Mouse (Mus musculus): ENCODE results near the gene Tmem262. TPM values are rescaled to one million over a fixed set of nuclear protein-coding genes. Genes with fewer than 3 reads are reported as not detected.

Tmem262 gene
- not detected in 2 replicates for polyA plus RNA-seq (2012; rRNA removed; ENCODE audit: low replicate concordance)

DNA sequence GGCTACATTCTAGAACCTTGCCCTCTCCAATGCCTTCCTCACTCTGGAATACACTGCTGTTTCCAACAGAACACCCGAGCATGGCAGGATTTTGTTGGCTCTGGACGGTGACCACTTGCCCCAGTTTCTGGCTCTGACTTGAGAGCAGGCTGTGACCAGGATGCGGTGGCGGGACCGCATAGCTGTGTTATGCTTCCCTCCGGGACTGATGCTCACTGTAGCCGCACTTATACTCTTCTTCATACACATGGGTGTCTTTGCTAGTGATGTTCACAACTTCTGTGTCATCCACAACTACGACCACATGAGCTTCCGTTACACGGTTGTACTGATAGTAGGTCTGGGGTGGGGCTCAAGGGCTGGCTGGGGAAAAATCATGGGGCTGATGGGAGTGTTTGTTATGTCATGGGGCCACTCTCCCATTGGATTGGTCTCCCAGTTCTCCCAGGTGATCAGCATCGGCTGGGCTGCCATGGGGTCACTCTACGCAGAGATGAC lies at the start of gene Tmem262:
Gene Tmem262, plus strand, starts transcription at position 51 of the 498 bp plus-strand sequence.

DNA sequence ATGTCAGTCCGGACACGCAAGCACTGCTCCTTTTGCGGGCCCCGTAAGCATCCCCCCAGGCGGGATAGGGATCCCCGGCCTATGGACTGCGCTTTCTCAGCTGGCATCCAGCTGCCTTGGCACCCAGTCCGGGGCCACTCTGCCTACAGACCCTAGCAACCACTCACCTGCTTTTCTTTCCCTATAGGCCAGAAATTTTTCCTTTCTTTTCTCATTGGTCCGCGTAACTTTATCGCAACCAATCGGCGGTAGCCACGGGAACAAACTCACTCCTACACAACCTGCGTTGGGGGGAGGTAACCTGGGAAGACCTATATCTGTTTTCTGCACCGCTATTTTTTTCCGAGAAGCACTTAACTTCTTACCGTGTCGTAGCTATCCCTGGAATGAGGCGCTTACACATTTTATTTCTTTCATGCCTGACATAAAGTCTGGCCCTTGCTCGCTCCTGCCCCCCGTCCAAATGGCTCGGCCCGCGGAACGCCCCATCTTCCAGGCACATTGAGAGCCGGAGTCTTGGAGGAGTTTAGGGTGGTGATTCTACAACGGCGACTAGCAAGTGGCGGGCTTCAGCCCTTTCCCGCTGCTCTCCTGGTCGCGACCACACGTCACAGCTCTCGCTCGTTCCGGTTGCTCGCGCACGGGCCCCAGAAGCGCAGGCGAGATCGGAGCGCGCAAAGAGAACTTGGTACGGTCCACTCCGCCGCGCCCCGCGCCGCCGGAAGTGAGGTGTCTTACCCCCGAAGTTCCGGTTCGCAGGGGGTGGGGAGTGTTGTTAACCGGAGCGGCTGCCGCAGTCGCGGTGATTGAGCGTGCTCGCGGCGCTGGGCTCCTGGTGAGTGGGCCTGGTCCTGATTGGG lies 33.3 kb upstream of the Tmem262 start, which contains the start of gene Syvn1:
Gene Syvn1, plus strand, starts transcription at position 283 of the 860 bp plus-strand sequence.

GRCm38 (mm10) chr19:6057313-6058096 lies 22.3 kb upstream of the Tmem262 start, which contains the start of the genes Mrpl49 and Fau:
TSS of gene Mrpl49 (minus strand) at chr19:6057785.
TSS of gene Fau (plus strand) at chr19:6057844.

DNA sequence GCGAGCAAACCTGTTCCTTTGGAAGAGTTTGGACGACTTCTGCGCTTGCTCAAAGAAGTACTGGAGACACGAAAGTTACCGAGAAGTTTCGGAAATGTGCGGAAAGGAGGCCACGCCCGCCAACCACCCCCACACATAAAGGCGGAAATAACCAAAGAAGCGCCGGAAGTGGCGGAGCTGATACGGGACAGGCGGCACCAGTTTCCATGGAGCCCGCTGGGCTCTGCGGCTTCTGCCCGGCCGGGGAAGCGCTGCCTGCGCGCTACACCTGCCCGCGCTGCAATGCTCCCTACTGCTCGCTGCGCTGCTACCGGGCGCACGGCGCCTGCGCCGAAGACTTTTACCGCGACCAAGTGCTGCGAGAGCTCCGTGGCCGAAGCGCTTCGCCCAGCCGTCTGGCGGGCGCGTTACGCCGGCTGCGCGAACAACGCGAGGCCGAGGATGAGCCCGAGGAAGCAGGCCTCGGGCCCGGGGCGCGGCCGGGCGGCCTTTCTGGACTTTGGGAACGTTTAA lies 18.8 kb upstream of the Tmem262 start, which contains the start of gene Znhit2:
Gene Znhit2, plus strand, starts transcription at position 172 of the 513 bp plus-strand sequence.

DNA sequence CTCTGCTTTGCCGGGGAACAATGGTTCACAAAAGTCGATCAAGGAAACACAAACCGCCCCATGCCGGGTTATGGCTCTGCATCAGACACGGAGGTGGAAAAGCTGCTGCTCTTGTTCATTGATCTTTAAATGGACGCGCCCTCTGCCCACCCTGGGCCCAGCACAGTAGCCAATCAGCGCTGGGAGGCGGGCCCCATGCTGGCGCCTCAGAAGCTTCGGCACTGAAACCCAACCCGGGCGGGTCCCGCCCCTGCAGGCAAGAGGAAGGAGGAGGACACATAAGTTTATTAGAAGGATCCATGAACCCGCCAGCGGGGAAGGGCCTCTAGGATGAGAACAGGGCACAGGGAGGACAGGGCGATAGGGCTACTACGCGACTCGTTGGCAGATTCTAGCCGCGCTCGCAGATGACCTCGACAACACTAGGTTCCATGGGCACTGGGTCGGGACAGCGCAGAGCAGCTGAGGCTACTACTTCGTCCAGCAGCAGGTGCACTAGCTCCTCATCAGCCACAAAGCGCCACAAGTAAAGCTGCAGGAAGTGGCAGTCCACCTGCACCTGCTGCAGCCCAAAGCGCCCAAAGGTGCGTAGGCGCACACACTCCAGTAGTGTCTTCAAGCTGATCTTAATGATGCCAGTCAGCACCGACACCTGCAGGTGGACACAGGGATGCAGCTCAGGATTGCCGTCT lies 12.0 kb upstream of the Tmem262 start, which contains the start of gene Tm7sf2:
Gene Tm7sf2, minus strand, starts transcription at position 650 of the 692 bp plus-strand sequence.

GRCm38 (mm10) chr19:6076564-6077393 lies 3.1 kb upstream of the Tmem262 start, which contains the start of gene Vps51:
TSS of gene Vps51 (minus strand) at chr19:6077231.

DNA sequence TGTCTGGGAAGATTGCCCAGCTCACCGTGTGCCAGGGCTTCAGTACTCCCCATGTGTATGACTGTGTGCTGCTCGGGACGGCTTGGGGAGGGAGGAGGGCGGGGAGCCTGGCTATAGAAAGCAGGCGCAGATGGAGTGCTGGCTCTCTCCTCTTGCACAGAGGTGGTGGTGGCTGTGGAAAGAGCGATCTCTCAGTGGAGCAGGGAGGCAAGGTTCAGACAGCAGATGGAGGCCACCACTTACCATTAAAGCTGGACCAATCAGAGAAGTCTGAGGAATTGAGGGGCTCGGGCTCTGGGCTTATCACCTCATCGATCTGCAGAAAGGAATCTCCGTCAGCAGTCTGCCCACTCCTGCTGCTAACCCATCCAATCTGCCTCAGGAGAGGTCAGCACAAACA lies 2.3 kb downstream of the Tmem262 start, which contains the start of gene Gm28374:
Gene Gm28374, minus strand, starts transcription at position 101 of the 400 bp plus-strand sequence.

GRCm38 (mm10) chr19:6084478-6085248 lies 4.8 kb downstream of the Tmem262 start, which contains the start of the genes Zfpl1 and Cdca5:
TSS of gene Zfpl1 (minus strand) at chr19:6084956.
TSS of gene Cdca5 (plus strand) at chr19:6084983.

DNA sequence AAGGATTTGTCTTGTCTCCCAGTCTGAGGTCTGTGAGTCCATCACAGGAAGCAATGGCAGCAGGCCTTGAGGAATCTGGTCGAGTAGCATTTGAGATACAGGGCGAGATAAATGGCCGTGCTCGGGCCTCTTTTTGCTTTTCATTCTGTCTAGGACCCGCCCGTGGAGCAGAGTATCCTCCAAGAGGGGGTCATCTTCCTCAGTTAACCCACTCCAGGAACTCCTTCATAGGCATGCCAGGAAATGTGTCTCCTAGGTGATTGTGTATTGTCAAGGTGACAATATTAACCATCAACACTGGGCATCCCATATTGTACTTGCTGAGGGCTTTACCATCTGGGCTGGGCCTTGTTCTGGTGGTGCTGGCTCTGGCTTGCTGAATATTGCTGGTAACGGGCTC lies 14.3 kb downstream of the Tmem262 start, which contains the start of gene AC131692.1:
Gene AC131692.1, plus strand, starts transcription at position 301 of the 400 bp plus-strand sequence.

GRCm38 (mm10) chr19:6105586-6105985 lies 25.8 kb downstream of the Tmem262 start, which contains the start of gene Naaladl1:
TSS of gene Naaladl1 (plus strand) at chr19:6105782.

DNA sequence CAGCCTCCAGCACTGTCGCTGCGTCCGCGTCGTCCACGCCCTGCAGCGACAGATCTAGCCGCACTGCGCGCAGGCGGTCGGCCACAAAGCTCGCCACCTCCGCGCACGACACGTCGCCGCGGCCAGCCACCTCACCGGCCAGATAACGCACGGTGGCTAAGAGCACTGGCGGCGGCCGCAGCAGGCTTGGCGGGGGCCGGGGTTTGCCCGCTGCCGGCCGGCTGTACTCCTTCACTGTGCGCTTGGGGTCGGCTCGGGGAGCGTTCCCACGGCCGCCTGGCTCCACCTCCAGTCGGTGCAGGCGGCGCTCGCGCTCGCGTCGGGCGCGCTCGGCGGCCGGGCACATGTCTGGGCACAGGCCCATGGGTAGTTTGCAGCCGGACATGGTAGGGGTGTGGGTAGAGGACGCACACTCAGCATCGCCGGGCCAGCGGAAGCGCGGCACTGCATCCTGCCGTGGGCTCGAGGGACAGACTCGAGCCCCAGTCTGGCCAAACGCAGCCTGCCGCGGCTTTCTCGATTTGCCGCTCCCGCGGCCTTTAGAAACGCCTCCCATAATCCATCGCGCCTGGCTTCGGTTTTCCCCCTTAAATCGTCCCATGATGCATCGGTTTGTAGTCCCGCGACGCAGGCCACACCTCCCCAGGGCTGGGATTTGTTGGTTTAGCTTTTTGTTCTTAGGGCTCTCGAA lies 38.3 kb downstream of the Tmem262 start, which contains the start of gene Sac3d1:
Gene Sac3d1, minus strand, starts transcription at position 665 of the 691 bp plus-strand sequence.

DNA sequence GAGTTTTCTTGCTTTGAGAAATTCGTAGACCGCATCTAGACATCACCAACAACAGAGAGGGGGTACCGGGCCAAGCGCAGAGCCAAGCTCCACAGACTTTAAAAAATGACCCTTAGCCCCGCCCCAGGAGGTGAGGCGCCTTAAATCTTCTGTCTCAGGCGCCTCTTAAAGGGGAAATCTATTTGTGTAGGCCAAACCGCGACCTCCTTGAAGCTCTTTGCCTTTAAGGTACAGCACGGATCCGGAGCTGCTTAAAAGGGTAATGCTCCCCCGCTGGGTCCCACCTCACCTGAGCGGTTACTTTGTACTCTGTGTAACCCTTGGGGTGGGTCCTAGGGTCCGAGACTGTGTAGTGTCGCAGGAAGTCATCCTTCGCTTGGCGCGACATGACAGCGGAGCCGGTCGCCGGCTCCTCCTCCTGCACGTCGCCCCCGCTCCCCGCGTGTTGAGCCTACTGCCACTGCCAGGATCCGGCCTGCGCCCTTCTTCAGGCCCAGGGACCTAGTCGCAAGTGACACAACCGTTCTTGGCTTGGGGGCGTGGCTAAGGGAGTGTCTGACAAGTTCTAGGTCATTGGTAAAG lies 48.0 kb downstream of the Tmem262 start, which contains the start of gene Snx15:
Gene Snx15, minus strand, starts transcription at position 545 of the 582 bp plus-strand sequence.

Other genes starting within 250 kb of the Tmem262 start
- gene Frmd8, start 204.8 kb upstream of the Tmem262 start, polyA plus RNA-seq (2012; rRNA removed; ENCODE audit: low replicate concordance), result 22.5 and 24.5 TPM in 2 replicates
- 24.1 and 26.7 TPM in 2 replicates for gene Slc25a45, start 202.2 kb upstream of the Tmem262 start, polyA plus RNA-seq (2012; rRNA removed; ENCODE audit: low replicate concordance)
- 0.33 and 1.0 TPM in 2 replicates for gene Tigd3, start 185.9 kb upstream of the Tmem262 start, polyA plus RNA-seq (2012; rRNA removed; ENCODE audit: low replicate concordance)
- gene Dpf2, start 167.0 kb upstream of the Tmem262 start, polyA plus RNA-seq (2012; rRNA removed; ENCODE audit: low replicate concordance), result 73.6 and 128 TPM in 2 replicates
- gene Cdc42ep2, start 155.2 kb upstream of the Tmem262 start, polyA plus RNA-seq (2012; rRNA removed; ENCODE audit: low replicate concordance), result 24.5 and 38.9 TPM in 2 replicates
- gene Pola2, start 115.8 kb upstream of the Tmem262 start, polyA plus RNA-seq (2012; rRNA removed; ENCODE audit: low replicate concordance), result 60.9 and 84.4 TPM in 2 replicates
- not detected in 2 replicates for gene Slc22a20, start 93.9 kb upstream of the Tmem262 start, polyA plus RNA-seq (2012; rRNA removed; ENCODE audit: low replicate concordance)
- gene Capn1, start 64.1 kb upstream of the Tmem262 start, polyA plus RNA-seq (2012; rRNA removed; ENCODE audit: low replicate concordance), result 42.0 and 72.3 TPM in 2 replicates
- 59.3 and 60.1 TPM in 2 replicates for gene Syvn1, start 33.5 kb upstream of the Tmem262 start, polyA plus RNA-seq (2012; rRNA removed; ENCODE audit: low replicate concordance)
- 29.0 and 43.8 TPM in 2 replicates for gene Mrpl49, start 22.2 kb upstream of the Tmem262 start, polyA plus RNA-seq (2012; rRNA removed; ENCODE audit: low replicate concordance)
- gene Fau, start 22.2 kb upstream of the Tmem262 start, polyA plus RNA-seq (2012; rRNA removed; ENCODE audit: low replicate concordance), result 740 and 1,078 TPM in 2 replicates
- gene Znhit2, start 18.8 kb upstream of the Tmem262 start, polyA plus RNA-seq (2012; rRNA removed; ENCODE audit: low replicate concordance), result 43.0 and 48.9 TPM in 2 replicates
- gene Tm7sf2, start 11.7 kb upstream of the Tmem262 start, polyA plus RNA-seq (2012; rRNA removed; ENCODE audit: low replicate concordance), result 39.1 and 40.1 TPM in 2 replicates
- gene Vps51, start 2.8 kb upstream of the Tmem262 start, polyA plus RNA-seq (2012; rRNA removed; ENCODE audit: low replicate concordance), result 67.5 and 83.1 TPM in 2 replicates
- gene Gm28374, start 2.2 kb downstream of the Tmem262 start, polyA plus RNA-seq (2012; rRNA removed; ENCODE audit: low replicate concordance), result 0.19 and 0.49 TPM in 2 replicates
- 100 and 103 TPM in 2 replicates for gene Zfpl1, start 4.9 kb downstream of the Tmem262 start, polyA plus RNA-seq (2012; rRNA removed; ENCODE audit: low replicate concordance)
- gene Cdca5, start 5.0 kb downstream of the Tmem262 start, polyA plus RNA-seq (2012; rRNA removed; ENCODE audit: low replicate concordance), result 0.30 and 4.4 TPM in 2 replicates
- gene AC131692.1, start 14.4 kb downstream of the Tmem262 start, polyA plus RNA-seq (2012; rRNA removed; ENCODE audit: low replicate concordance), result not detected in 2 replicates
- 0.09 and 0.22 TPM in 2 replicates for gene Naaladl1, start 25.7 kb downstream of the Tmem262 start, polyA plus RNA-seq (2012; rRNA removed; ENCODE audit: low replicate concordance)
- gene Sac3d1, start 38.6 kb downstream of the Tmem262 start, polyA plus RNA-seq (2012; rRNA removed; ENCODE audit: low replicate concordance), result 19.6 and 37.2 TPM in 2 replicates
- gene Snx15, start 48.3 kb downstream of the Tmem262 start, polyA plus RNA-seq (2012; rRNA removed; ENCODE audit: low replicate concordance), result 31.6 and 42.5 TPM in 2 replicates
- gene Batf2, start 61.0 kb downstream of the Tmem262 start, polyA plus RNA-seq (2012; rRNA removed; ENCODE audit: low replicate concordance), result 8.7 and 11.0 TPM in 2 replicates
- gene Arl2, start 61.5 kb downstream of the Tmem262 start, polyA plus RNA-seq (2012; rRNA removed; ENCODE audit: low replicate concordance), result 139 and 178 TPM in 2 replicates
- gene Majin, start 104.4 kb downstream of the Tmem262 start, polyA plus RNA-seq (2012; rRNA removed; ENCODE audit: low replicate concordance), result 0.26 and 0.46 TPM in 2 replicates
- 0.63 and 0.66 TPM in 2 replicates for gene Gpha2, start 146.3 kb downstream of the Tmem262 start, polyA plus RNA-seq (2012; rRNA removed; ENCODE audit: low replicate concordance)
- gene Ppp2r5b, start 155.8 kb downstream of the Tmem262 start, polyA plus RNA-seq (2012; rRNA removed; ENCODE audit: low replicate concordance), result 90.3 and 103 TPM in 2 replicates
- gene Atg2a, start 161.6 kb downstream of the Tmem262 start, polyA plus RNA-seq (2012; rRNA removed; ENCODE audit: low replicate concordance), result 38.8 and 43.8 TPM in 2 replicates
- gene Ehd1, start 196.7 kb downstream of the Tmem262 start, polyA plus RNA-seq (2012; rRNA removed; ENCODE audit: low replicate concordance), result 270 and 315 TPM in 2 replicates
- 10.9 and 14.7 TPM in 2 replicates for gene Cdc42bpg, start 226.4 kb downstream of the Tmem262 start, polyA plus RNA-seq (2012; rRNA removed; ENCODE audit: low replicate concordance)

Measured in subcutaneous adipose tissue, adult 2 months (tissue).